Mouse (Mus musculus): Measurements from ENCODE around the gene Ank3. TPM values are rescaled to one million over a fixed set of nuclear protein-coding genes. Genes with fewer than 3 reads are reported as not detected.

Ank3 gene
- polyA plus RNA-seq, 2 experiments from 2014 or later = 0.05 to 1.3 TPM

GRCm38 (mm10) chr10:69726806-69727205 is 328.2 kb downstream of the Ank3 start:
- ATAC-seq = no peak

GRCm38 (mm10) chr10:69728876-69729275 is 330.3 kb downstream of the Ank3 start:
- no peak for ATAC-seq

DNA sequence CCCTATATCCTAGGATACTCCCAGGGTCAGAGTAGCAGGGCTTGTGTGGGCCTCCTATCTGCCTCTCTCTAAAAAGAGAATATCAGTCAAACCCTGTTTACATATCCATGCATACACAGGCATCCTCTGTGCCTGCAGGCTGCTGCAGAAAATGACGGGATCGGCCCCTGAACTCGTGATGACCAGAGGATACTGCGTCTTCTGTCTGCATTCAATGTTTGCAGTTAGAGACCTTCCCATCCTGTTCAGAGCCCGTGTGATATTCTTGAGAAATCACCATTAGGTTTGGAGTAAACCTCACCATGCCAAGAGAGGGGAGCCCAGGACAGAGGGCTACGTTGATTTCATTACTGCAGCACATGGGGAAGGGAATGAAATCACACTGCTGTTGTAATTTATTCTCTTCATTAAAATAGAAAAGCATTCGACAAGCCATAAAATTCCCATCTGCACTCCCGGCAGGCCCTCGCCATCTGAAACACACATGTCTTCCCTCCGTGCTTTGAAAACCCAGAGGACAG is 331.8 kb downstream of the Ank3 start:
- ATAC-seq = no peak

DNA sequence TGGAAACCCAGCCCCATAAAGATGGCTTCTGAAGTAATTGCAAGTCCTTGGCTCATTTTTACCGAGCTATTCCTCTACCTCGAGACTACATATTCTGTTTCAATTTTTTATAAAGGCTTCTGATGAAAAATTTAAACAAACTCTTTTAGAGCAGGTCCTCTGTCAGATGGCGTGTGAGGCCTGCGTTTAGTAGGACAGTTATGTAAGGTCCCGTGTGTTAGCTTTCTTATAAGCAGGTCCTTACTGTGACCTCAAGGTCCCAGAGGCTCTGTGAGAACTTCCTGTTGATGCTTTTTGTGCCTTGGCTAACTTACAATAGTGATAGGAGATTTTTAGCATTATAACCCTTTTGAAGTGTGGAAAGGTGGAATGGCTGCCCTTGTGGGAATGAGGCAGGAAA is 332.8 kb downstream of the Ank3 start:
- no peak for ATAC-seq

DNA sequence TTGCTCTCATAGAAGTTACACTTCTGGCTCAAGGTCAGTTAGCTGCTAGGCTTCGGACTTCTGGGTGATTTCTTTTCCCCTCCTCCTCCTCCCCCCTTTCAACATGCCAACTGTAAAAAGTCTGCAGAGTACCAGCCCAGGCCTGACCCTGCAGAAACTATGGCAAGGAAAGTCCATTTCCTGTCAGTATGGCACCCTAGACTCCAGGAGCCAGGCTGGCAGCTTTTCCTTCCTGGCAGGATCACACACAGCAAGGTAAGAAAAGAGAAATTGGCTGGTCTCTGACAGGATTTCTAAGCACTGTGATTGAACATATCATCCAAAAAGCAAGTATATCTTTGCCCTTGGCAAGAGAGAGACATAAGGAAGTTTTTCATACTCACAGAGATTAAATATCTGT is 333.3 kb downstream of the Ank3 start:
- ATAC-seq = no peak

- ATAC-seq = no peak
These were observed 337.7 kb downstream of the Ank3 start for GRCm38 (mm10) chr10:69736241-69736640.

- ATAC-seq = no peak
These were observed 340.2 kb downstream of the Ank3 start for GRCm38 (mm10) chr10:69738741-69739271.

- no peak for ATAC-seq
These were observed 344.0 kb downstream of the Ank3 start for GRCm38 (mm10) chr10:69742528-69742927.

- no peak for ATAC-seq
These were observed 345.6 kb downstream of the Ank3 start for GRCm38 (mm10) chr10:69744181-69744580.

DNA sequence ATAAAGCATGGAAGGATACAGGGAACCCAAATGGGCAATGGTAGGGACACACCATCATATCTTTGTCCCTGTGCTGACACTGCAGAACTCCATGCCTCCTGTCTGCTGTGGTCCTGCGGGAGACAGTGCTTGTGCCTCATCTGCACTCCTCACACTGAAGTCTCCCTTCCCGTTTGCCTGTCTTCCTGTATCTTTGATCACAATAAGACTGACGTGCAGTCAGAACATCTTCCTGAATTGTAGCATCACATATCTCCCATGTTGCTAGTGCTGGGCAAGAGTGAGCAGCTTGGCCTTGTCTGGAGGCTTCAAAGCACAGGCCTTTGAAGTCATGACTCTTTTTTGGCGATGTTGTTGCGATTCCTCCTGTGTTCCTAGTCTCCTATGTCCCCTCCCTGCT is 346.3 kb downstream of the Ank3 start:
- ATAC-seq = no peak

GRCm38 (mm10) chr10:69746322-69746721 is 347.7 kb downstream of the Ank3 start:
- no peak for ATAC-seq

DNA sequence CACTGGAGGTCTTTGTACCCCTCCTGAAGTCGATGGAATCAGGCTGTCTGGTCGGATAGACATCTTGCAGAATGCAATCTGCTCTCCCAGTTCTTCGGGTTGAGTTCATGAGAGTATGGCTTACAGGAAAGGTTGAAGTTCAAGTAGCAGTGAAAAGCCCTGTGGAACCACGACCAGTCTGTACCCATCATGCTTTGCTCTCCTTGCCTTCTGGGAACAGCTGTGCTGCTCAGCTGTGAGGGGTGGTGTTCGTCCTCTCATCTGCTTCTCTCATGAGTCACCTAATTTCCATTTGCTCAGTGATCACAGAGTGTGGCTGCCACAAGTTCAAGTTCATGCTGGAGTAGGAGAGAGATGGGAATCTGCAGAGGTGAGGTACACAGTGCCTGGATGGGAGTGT is 348.2 kb downstream of the Ank3 start:
- ATAC-seq = no peak

DNA sequence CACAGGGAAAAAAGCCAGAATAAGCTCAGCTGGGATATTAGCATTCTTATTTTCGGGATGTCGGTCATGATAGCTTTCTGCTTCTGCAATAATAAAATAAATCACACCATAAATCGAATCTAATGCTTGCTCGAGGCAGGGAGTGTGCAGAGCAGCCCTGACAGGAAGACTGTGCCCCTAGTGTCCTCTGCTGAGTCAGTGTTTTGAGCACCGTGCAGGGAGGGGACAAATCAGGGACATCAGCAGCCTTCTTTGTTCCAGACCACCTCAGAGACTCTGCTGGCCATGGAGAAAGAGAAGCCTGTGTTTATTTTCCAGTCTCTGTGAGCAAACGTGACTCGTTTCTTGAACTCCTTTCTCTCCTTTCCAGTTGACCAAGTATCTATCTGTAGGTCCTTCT is 352.8 kb downstream of the Ank3 start:
- no peak for ATAC-seq

DNA sequence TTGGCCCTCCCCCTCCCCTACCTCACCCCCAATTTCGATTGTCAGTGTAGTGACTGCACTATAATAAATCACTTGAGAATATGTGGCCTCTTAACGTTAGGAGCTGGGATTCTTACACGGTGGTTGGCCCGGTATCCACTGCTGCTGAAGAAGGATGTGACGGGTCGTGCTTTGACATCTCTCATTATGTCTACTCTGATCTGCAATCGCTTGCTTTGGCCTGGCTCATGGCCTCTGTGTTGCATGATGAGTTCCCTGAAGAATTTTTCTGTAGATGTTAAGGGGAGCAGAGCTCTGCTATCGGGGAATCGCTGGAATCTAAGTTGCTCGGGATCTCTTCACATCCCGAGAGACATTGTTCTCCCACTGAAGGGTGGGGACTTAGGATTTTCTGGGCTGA is 354.9 kb downstream of the Ank3 start:
- no peak for ATAC-seq

DNA sequence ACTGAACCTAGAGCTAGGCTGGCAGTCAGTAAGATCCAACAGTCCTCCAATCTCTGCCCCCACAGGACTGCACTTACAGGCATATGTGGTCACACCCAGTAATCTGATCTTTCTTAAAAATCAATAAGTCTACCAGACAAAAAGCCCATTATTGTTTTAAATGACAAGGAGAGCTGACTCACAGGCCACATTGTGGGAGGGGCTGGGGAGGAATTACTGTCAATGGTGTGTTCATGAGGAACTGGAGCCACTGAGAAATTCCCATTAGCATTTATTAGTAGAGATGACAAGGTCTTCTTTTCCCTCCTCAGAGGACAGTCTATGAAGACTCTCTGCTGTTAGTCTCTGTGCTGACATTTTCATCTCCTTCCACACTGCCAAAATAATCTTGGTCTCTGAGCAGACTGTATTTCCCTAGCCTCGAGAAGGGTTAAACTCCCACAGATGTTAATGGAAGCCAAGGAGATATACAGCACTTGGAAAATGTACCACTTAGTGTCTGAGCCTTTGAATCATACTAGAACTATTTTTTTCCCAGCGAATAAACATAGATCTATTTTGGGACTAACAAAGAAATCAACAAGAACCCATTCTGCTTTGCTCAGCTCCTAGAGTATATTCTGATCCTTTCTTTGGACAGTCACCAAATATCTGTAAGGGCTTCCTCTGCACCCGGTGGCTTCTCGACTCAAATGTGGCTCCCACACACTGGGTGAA is 358.5 kb downstream of the Ank3 start:
- ATAC-seq = no peak

- ATAC-seq = no peak
These were observed 364.4 kb downstream of the Ank3 start for GRCm38 (mm10) chr10:69762977-69763376.

GRCm38 (mm10) chr10:69764402-69764801 is 365.8 kb downstream of the Ank3 start:
- no peak for ATAC-seq

- ATAC-seq = no peak
These were observed 378.6 kb downstream of the Ank3 start for GRCm38 (mm10) chr10:69777065-69777645.

DNA sequence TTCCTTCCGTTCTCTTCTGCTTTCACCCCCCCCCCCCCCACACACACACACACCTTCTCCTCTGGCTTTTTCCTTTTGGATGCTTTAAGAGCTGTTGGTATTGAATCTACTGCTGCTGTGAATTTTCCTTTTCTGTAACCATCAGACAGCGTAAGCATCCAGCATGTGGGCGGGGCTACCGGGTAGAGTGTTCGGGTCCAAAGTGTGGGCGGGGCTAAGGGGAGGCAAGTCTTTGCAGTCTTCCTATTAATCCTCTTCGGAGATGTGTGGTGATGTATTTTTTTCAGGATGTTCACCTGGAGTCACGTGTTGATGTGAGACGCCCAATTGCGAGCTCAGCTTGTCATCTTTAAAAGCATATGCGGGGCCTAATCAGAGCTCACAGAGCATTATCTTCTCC is 379.2 kb downstream of the Ank3 start:
- ATAC-seq = no peak

DNA sequence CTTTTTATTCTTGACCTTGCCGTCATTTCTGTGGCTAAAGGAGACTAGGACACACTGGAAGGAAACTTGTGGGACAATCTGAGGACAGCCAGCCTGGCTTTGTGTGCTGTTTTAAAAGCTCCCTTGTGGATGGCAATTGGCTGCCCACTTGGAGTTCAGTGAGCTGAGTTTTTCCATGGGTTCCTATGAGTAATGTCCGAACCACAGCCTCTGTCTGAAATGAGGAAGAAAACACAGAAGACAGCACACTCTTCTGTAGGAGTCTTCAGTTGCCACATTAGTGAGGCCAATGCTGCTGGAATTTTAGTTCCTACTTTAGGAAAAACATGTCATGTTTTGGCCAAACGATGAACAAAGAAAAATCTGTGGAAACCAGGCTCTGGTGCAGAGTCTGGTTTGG is 380.7 kb downstream of the Ank3 start:
- ATAC-seq = no peak

GRCm38 (mm10) chr10:69781491-69781890 is 382.9 kb downstream of the Ank3 start:
- no peak for ATAC-seq

- no peak for ATAC-seq
These were observed 386.7 kb downstream of the Ank3 start for GRCm38 (mm10) chr10:69785235-69785634.

DNA sequence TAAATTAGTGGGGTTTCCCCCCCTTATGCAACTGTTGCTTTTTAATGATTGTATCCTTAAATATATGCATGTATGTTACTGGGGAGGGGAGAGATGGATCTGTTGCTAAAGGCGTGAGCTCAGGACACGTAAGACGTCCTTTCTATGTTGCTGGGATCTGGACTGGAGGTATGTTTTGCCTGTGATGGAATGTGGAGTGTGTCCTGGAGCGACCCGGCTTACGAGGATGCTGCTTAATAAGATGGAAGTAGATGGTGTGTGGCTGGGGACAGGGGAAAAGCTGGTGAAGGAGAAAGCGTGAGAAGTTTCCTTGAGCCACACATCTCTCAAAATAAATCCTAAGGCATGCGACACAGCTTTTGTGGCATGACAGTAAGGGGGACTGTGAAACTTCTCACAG is 387.1 kb downstream of the Ank3 start:
- no peak for ATAC-seq

Measured in activated CD4-positive, CD25-positive, alpha-beta regulatory T cell, adult 4 months (primary cell).